Mouse (Mus musculus): ENCODE results near the gene Sf3b6. TPM values are rescaled to one million over a fixed set of nuclear protein-coding genes. Genes with fewer than 3 reads are reported as not detected.
A peak's percentile ranks its signal among the peaks of the same experiment; 100 is the strongest.

Sf3b6 gene
- total and polyA plus RNA-seq, 2 experiments from 2014 or later: 117 to 326 TPM

GRCm38 (mm10) chr12:4811036-4811435 lies 6.3 kb upstream of the Sf3b6 start:
- no peak overlapping the region for H3K9ac ChIP-seq
- no peaks in the 10 kb centered on the region for H3K9me3 ChIP-seq (ENCODE audit: low read length)
- H3K27me3 ChIP-seq (ENCODE audit: insufficient read depth, low read length): no peaks in the 10 kb centered on the region
- no peak overlapping the region for H3K27ac ChIP-seq (ENCODE audit: low read depth, low read length)
- H3K36me3 ChIP-seq (ENCODE audit: insufficient read depth): no peaks in the 10 kb centered on the region
- no peaks in the 10 kb centered on the region for H3K4me1 ChIP-seq (ENCODE audit: insufficient read depth)
- TF ChIP-seq CTCF (IDR thresholded peaks at IDR 0.05; ENCODE audit: low read depth): no peak
- ATAC-seq: no peak
- H3K4me3 ChIP-seq (ENCODE audit: low read depth, low read length): no peak overlapping the region
- 82% methylated on average over 4 of the region's 4 CpGs for WGBS
- DNase-seq: no peak
- no peak overlapping the region for H3K4me2 ChIP-seq (ENCODE audit: low read depth)

- H3K4me3 ChIP-seq (ENCODE audit: low read depth, low read length): no peak overlapping the region
- no peak for TF ChIP-seq CTCF (IDR thresholded peaks at IDR 0.05; ENCODE audit: low read depth)
- no peak for DNase-seq
- no peak for ATAC-seq
- no peaks in the 10 kb centered on the region for H3K27me3 ChIP-seq (ENCODE audit: insufficient read depth, low read length)
- no peak overlapping the region for H3K9ac ChIP-seq
- no peak overlapping the region for H3K4me2 ChIP-seq (ENCODE audit: low read depth)
- 70% methylated on average over 3 of the region's 3 CpGs for WGBS
- no peaks in the 10 kb centered on the region for H3K36me3 ChIP-seq (ENCODE audit: insufficient read depth)
- no peaks in the 10 kb centered on the region for H3K4me1 ChIP-seq (ENCODE audit: insufficient read depth)
- H3K27ac ChIP-seq (ENCODE audit: low read depth, low read length): no peak overlapping the region
- H3K9me3 ChIP-seq (ENCODE audit: low read length): no peaks in the 10 kb centered on the region
These were observed 5.6 kb upstream of the Sf3b6 start for GRCm38 (mm10) chr12:4811705-4812104.

DNA sequence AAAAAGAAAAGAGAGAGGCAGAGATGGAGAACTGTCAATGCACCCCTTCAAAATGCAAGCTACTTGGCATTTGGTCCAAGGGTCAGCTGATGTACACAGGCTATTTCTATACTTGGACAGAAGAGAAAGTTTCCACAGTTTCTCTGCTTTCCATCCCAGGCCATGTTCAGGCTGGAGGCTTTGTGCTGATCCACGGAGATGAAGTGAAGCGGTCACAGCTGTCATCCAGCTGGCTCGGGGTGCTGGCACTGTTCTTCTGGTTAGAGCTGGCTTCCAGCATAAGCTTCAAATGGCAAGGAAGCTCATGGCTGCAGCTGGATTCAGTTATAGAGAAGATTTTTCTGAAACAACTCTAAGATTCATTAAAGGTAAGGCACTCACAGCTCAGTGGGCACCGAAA lies 3.7 kb upstream of the Sf3b6 start:
- peaks cover 9% of the 10 kb centered on the region for H3K4me1 ChIP-seq (ENCODE audit: insufficient read depth)
- no peak overlapping the region for H3K27ac ChIP-seq (ENCODE audit: low read depth, low read length)
- H3K9ac ChIP-seq: no peak overlapping the region
- no peak overlapping the region for H3K4me2 ChIP-seq (ENCODE audit: low read depth)
- H3K36me3 ChIP-seq (ENCODE audit: insufficient read depth): no peaks in the 10 kb centered on the region
- TF ChIP-seq CTCF (IDR thresholded peaks at IDR 0.05; ENCODE audit: low read depth): no peak
- H3K27me3 ChIP-seq (ENCODE audit: insufficient read depth, low read length): no peaks in the 10 kb centered on the region
- no peaks in the 10 kb centered on the region for H3K9me3 ChIP-seq (ENCODE audit: low read length)
- no peak for ATAC-seq
- no peak overlapping the region for H3K4me3 ChIP-seq (ENCODE audit: low read depth, low read length)
- WGBS: 88% methylated on average over 4 of the region's 4 CpGs
- no peak for DNase-seq

DNA sequence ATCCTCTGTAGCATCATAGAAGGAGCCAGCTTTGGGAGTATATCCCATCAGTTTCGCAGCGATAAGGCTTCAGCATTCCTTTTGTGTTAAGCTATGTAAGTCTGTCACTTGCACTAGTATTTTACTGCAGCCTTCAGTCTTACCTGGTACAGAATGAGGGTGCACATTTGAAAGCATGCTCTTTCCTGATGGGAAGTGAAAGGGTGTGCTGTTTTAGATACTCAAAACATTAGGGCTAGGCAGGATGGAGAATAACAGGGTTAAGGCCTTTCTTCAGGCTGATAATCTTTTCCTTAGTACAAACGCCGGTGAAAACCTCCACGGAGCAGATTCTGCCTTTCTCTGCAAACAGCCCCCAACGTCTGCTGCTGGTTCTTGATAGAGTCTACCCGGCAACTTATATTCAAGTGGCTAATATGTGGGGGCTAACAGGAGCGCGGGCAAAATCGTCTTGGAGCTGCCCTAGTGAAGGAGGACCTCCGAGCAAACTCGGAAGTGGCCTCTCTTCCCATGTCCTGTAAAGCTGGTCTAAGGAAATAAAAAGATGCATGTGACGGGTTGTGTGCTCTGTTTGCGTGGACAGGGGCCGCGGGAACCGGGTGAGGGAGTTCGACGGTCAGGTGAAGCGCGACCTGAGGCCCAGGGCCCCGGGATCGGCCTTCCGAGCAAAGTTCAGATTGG lies 524 bp upstream of the Sf3b6 start:
- peak overlapping the region; percentile 91 for H3K4me3 ChIP-seq (ENCODE audit: low read depth, low read length)
- peak; percentile 54 for DNase-seq
- peaks cover 10% of the 10 kb centered on the region for H3K4me1 ChIP-seq (ENCODE audit: insufficient read depth)
- H3K4me2 ChIP-seq (ENCODE audit: low read depth): peak overlapping the region; percentile 80
- H3K27me3 ChIP-seq (ENCODE audit: insufficient read depth, low read length): no peaks in the 10 kb centered on the region
- no peaks in the 10 kb centered on the region for H3K9me3 ChIP-seq (ENCODE audit: low read length)
- peak overlapping the region; percentile 76 for H3K9ac ChIP-seq
- peaks cover 16% of the 10 kb centered on the region; the same call in 1 of the 2 replicates for H3K36me3 ChIP-seq (ENCODE audit: insufficient read depth)
- TF ChIP-seq CTCF (IDR thresholded peaks at IDR 0.05; ENCODE audit: low read depth): no peak
- peak; percentile 50 for ATAC-seq
- 6% methylated on average over 24 of the region's 24 CpGs for WGBS
- peak overlapping the region; percentile 91 for H3K27ac ChIP-seq (ENCODE audit: low read depth, low read length)

DNA sequence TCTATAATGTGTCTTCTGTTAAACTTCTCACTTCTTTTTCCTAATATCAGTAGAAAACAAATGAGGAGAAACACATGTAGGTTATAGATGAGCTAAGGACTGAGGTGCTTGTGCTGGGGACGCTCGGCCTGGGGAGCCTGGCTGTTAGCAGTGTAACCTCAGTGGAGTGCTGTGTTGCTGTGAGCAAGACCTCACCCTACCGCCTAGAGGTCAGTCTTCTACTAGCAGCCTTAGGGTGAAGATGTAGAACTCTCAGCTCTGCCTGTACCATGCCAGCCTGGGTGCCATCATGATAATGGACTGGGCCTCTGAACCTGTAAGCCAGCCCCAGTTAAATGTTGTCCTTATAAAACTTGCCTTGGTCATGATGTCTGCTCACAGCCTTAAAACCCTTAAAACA lies 9.9 kb downstream of the Sf3b6 start:
- Histone ChIP-seq H3K4me2 (ENCODE audit: low read depth) (no peak overlapping the region), H3K4me3 (ENCODE audit: low read depth, low read length) (no peak overlapping the region), H3K9ac (no peak overlapping the region), H3K27me3 (ENCODE audit: insufficient read depth, low read length) (no peaks in the 10 kb centered on the region), H3K27ac (ENCODE audit: low read depth, low read length) (no peak overlapping the region), H3K36me3 (ENCODE audit: insufficient read depth) (peaks cover 47% of the 10 kb centered on the region), H3K4me1 (ENCODE audit: insufficient read depth) (no peaks in the 10 kb centered on the region), H3K9me3 (ENCODE audit: low read length) (no peaks in the 10 kb centered on the region)
- ATAC-seq (no peak), DNase-seq (no peak)
- 75% methylated on average over 3 of the region's 3 CpGs for WGBS
- TF ChIP-seq CTCF (IDR thresholded peaks at IDR 0.05; ENCODE audit: low read depth): no peak

- TF ChIP-seq CTCF (IDR thresholded peaks at IDR 0.05; ENCODE audit: low read depth): no peak
- Histone ChIP-seq H3K36me3 (ENCODE audit: insufficient read depth) (peaks cover 6% of the 10 kb centered on the region; the same call in 1 of the 2 replicates), H3K4me2 (ENCODE audit: low read depth) (no peak overlapping the region), H3K9me3 (ENCODE audit: low read length) (no peaks in the 10 kb centered on the region), H3K4me1 (ENCODE audit: insufficient read depth) (no peaks in the 10 kb centered on the region), H3K27me3 (ENCODE audit: insufficient read depth, low read length) (no peaks in the 10 kb centered on the region), H3K9ac (no peak overlapping the region), H3K4me3 (ENCODE audit: low read depth, low read length) (no peak overlapping the region), H3K27ac (ENCODE audit: low read depth, low read length) (no peak overlapping the region)
- DNase-seq: no peak
- no peak for ATAC-seq
- WGBS: 65% methylated on average over 4 of the region's 4 CpGs
These were observed 19.6 kb downstream of the Sf3b6 start for GRCm38 (mm10) chr12:4836959-4837358.

GRCm38 (mm10) chr12:4840010-4840409 lies 22.7 kb downstream of the Sf3b6 start:
- no peak for ATAC-seq
- H3K27me3 ChIP-seq (ENCODE audit: insufficient read depth, low read length): no peaks in the 10 kb centered on the region
- no peaks in the 10 kb centered on the region for H3K4me1 ChIP-seq (ENCODE audit: insufficient read depth)
- no peak overlapping the region for H3K27ac ChIP-seq (ENCODE audit: low read depth, low read length)
- H3K4me2 ChIP-seq (ENCODE audit: low read depth): no peak overlapping the region; the same call in 1 of the 2 replicates
- no peak for DNase-seq
- H3K9ac ChIP-seq: no peak overlapping the region
- H3K36me3 ChIP-seq (ENCODE audit: insufficient read depth): no peaks in the 10 kb centered on the region
- TF ChIP-seq CTCF (IDR thresholded peaks at IDR 0.05; ENCODE audit: low read depth): no peak
- WGBS: 62% methylated on average over 6 of the region's 6 CpGs
- no peaks in the 10 kb centered on the region for H3K9me3 ChIP-seq (ENCODE audit: low read length)
- no peak overlapping the region for H3K4me3 ChIP-seq (ENCODE audit: low read depth, low read length)

All from forebrain, postnatal 0 days (tissue).